Mouse (Mus musculus): ENCODE results near the gene Ston2.

DNA sequence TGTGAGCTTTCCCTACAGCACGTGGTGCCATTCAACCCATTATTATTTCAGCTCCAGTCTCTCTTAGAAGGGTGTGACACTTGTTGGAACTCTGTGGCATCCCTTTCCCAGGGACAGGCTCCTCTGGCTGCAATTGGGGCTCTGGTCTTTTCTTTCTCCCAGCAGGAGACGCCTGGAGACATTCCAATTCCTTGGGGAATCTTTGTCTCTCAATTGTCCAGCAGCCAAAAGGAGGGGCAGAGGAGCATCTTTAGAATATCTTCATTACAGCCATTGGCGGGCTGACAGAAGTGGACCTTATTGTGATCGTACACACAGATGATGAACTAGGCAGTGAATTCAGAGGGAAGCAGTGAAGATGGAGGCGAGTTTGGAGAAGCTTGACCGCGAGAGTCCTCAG is 180.5 kb downstream of the Ston2 start:
- no peak for TF ChIP-seq CTCF (IDR thresholded peaks at IDR 0.05; ENCODE audit: low read depth, low read length)
- TF ChIP-seq GATA1 (IDR thresholded peaks at IDR 0.05; ENCODE audit: borderline replicate concordance, low read length) = no peak
- TF ChIP-seq TAL1 (conservative IDR thresholded peaks at IDR 0.05; ENCODE audit: low read depth, low read length) = no peak

Data from G1E (cell line).